Mouse (Mus musculus) induced T-regulatory cell, adult 2 months (primary cell): ENCODE results near the gene Zc3h6.

Experiments
- DNase-seq: peaks from one replicate; pipeline ENCODE4 v3.0.0-alpha.2; 2012; ENCODE audit warnings: low read depth

Gene Zc3h6

GRCm38 (mm10) chr2:128966641-128967580, at the start of gene Zc3h6:
Zc3h6 (plus strand) TSS chr2:128967402.
- DNase-seq: peak; percentile 99

- DNase-seq: no peak
These were observed 42.4 kb upstream of the Zc3h6 start for GRCm38 (mm10) chr2:128924799-128925198.

- no peak for DNase-seq
These were observed 38.8 kb upstream of the Zc3h6 start for GRCm38 (mm10) chr2:128928446-128928845.

- no peak for DNase-seq
These were observed 36.5 kb upstream of the Zc3h6 start for GRCm38 (mm10) chr2:128930704-128931103.

GRCm38 (mm10) chr2:128936256-128936655, 30.9 kb upstream of the Zc3h6 start:
- DNase-seq: no peak

- DNase-seq: peak; percentile 99
These were observed 23.4 kb upstream of the Zc3h6 start, which contains the start of gene Zc3h8 for GRCm38 (mm10) chr2:128943538-128944528. Zc3h8 (minus strand) TSS chr2:128944077.

GRCm38 (mm10) chr2:128947962-128948588, 19.1 kb upstream of the Zc3h6 start:
- DNase-seq: peak; percentile 81

- no peak for DNase-seq
These were observed 13.0 kb upstream of the Zc3h6 start for GRCm38 (mm10) chr2:128954186-128954585.

- DNase-seq: peak; percentile 20
These were observed 1.6 kb upstream of the Zc3h6 start for GRCm38 (mm10) chr2:128965505-128966105.

- DNase-seq: no peak
These were observed 966 bp upstream of the Zc3h6 start for GRCm38 (mm10) chr2:128966236-128966635.

- peak; percentile 69 for DNase-seq
These were observed 649 bp downstream of the Zc3h6 start, which contains the start of gene Gm10762 for GRCm38 (mm10) chr2:128967661-128968441. Gm10762 (minus strand) TSS chr2:128967725.

GRCm38 (mm10) chr2:128968475-128969083, 1.4 kb downstream of the Zc3h6 start:
- DNase-seq: no peak

- no peak for DNase-seq
These were observed 5.1 kb downstream of the Zc3h6 start for GRCm38 (mm10) chr2:128972301-128972700.

GRCm38 (mm10) chr2:128975572-128975971, 8.4 kb downstream of the Zc3h6 start:
- DNase-seq: no peak

GRCm38 (mm10) chr2:128984746-128985145, 17.5 kb downstream of the Zc3h6 start:
- DNase-seq: no peak

GRCm38 (mm10) chr2:129004872-129005271, 37.7 kb downstream of the Zc3h6 start:
- no peak for DNase-seq

GRCm38 (mm10) chr2:129006194-129006749, 39.1 kb downstream of the Zc3h6 start:
- no peak for DNase-seq

GRCm38 (mm10) chr2:129008867-129009266, 41.7 kb downstream of the Zc3h6 start:
- DNase-seq: peak; percentile 34

- DNase-seq: no peak
These were observed 52.9 kb downstream of the Zc3h6 start for GRCm38 (mm10) chr2:129020106-129020505.

GRCm38 (mm10) chr2:129024820-129025219, 57.6 kb downstream of the Zc3h6 start:
- no peak for DNase-seq
